Mouse (Mus musculus) limb, embryonic 12.5 days (tissue): ENCODE results near the gene Nadsyn1. TPM values are rescaled to one million over a fixed set of nuclear protein-coding genes. Genes with fewer than 3 reads are reported as not detected.

Experiments used
- ATAC-seq: fragments of 200-750 bp; cut with Nextera tagmentation; 2 replicates; pipeline ENCODE4 v1.8.0; 2017; ENCODE audit warnings: low read depth, moderate TSS enrichment; ENCODE audit not compliant: insufficient number of reproducible peaks, insufficient read depth, low FRiP score, low TSS enrichment
- H3K27ac ChIP-seq: fragments of 300-500 bp; sonication (generic); 2 replicates; pipeline ENCODE4 v1.5.1; 2016; ENCODE audit warnings: mild to moderate bottlenecking, moderate library complexity
- H3K27me3 ChIP-seq: fragments of 300-500 bp; sonication (generic); 2 replicates; pipeline ENCODE4 v1.6.1; 2016; ENCODE audit warnings: mild to moderate bottlenecking, moderate library complexity
- H3K36me3 ChIP-seq: fragments of 300-500 bp; sonication (generic); 2 replicates; pipeline ENCODE4 v1.6.1; 2016; ENCODE audit warnings: mild to moderate bottlenecking, moderate library complexity
- H3K4me1 ChIP-seq: fragments of 300-500 bp; sonication (generic); replicated peaks from 2 replicates; pipeline ENCODE4 v1.6.1; 2016
- H3K4me2 ChIP-seq: fragments of 300-500 bp; sonication (generic); 2 replicates; pipeline ENCODE4 v1.6.1; 2016; ENCODE audit warnings: mild to moderate bottlenecking, moderate library complexity
- H3K4me3 ChIP-seq: fragments of 300-500 bp; sonication (generic); replicated peaks from 2 replicates; pipeline ENCODE4 v1.5.1; 2016; ENCODE audit warnings: mild to moderate bottlenecking
- H3K9ac ChIP-seq: fragments of 300-500 bp; sonication (generic); replicated peaks from 2 replicates; pipeline ENCODE4 v1.6.1; 2016; ENCODE audit warnings: mild to moderate bottlenecking, moderate library complexity
- H3K9me3 ChIP-seq: fragments of 300-500 bp; sonication (generic); 2 replicates; pipeline ENCODE4 v1.6.1; 2016; ENCODE audit warnings: mild to moderate bottlenecking, moderate library complexity
- WGBS: fragments of 180-500 bp; shearing (Covaris S2); methylation state at CpG from one replicate; pipeline ENCODE4 v1.1.7; 2016; 5-methylcytosine and 5-hydroxymethylcytosine counted together
- polyA plus RNA-seq: library from polyadenylated mRNA; unstranded; fragments of >200 nt; fragmentation: Nextera tagmentation; extraction: Ambion mirVana; gene quantifications from 2 replicates; pipeline ENCODE4 v1.2.1, GENCODE M21; 2016

The Nadsyn1 gene
- polyA plus RNA-seq, 1 experiment from 2014 or later, result 8.9 TPM

DNA sequence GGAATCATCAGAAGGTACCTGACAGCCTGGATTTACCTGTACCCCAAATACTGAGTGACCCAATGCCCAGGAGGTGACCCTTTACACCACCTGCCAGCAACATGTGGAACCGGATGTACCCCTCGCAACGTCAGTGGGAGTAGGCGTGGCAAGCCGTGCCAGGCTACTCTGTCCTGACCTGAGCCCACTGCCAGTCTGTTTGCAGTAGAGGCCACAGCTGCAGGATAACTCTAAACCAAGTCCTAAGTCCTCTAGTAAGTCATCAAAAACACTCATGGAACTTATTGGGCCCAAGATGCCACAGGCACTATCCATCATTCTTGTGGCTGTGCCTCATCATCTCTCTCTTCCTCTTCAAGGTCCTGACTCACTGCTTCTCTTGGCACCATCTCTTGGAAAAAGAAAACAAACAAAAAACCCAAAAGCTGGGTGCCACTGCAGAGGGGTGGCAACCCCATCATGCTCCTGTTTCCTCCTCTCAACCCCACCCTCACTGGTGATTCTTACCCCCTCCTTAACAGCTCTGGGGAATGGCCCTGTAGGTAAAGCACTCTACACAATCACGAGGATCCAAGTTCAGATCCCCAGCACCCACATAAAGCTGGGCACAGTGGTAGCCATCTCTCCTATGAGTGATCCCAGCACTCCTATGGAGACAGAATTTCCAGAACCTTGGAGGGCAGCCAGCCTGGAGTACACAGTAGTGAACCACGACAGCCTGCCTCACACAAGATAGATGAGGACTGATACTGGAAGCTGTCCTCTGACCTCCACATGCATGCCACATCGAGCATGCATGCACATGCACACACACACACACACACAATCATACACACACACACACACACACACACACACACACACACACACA lies 21.2 kb downstream of the Nadsyn1 start:
- Histone ChIP-seq H3K4me3 (no peak overlapping the region), H3K4me2 (no peak overlapping the region), H3K4me1 (no peaks in the 10 kb centered on the region), H3K36me3 (peaks cover 95% of the 10 kb centered on the region), H3K9me3 (no peaks in the 10 kb centered on the region), H3K27ac (no peak overlapping the region), H3K9ac (no peak overlapping the region), H3K27me3 (no peaks in the 10 kb centered on the region)
- 92% methylated on average over 8 of the region's 8 CpGs for WGBS
- ATAC-seq, result no peak

DNA sequence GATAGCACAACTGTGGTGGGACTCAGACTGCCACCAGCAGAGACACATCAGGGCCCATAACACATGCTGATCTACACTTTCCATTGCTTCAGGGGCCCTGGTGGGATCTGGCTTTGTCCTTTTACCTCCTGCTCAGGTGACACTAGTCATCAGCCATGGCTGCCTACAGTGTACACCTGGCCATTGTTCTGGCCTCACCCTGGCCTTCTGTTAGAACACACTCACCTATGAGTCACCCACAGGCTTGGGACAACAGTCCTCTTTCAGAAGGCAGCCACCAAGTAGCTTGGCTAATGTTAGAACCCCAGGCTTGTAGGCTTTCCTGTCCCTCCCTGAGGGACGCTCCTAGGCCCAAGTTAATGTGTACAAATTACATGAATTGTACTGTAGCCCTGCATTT lies 21.9 kb downstream of the Nadsyn1 start:
- Histone ChIP-seq H3K4me3 (no peak overlapping the region), H3K4me2 (no peak overlapping the region), H3K36me3 (peaks cover 95% of the 10 kb centered on the region), H3K9me3 (no peaks in the 10 kb centered on the region), H3K27ac (no peak overlapping the region), H3K9ac (no peak overlapping the region), H3K4me1 (no peaks in the 10 kb centered on the region), H3K27me3 (no peaks in the 10 kb centered on the region)
- no peak for ATAC-seq
- 75% methylated on average over 1 of the region's 1 CpGs for WGBS

DNA sequence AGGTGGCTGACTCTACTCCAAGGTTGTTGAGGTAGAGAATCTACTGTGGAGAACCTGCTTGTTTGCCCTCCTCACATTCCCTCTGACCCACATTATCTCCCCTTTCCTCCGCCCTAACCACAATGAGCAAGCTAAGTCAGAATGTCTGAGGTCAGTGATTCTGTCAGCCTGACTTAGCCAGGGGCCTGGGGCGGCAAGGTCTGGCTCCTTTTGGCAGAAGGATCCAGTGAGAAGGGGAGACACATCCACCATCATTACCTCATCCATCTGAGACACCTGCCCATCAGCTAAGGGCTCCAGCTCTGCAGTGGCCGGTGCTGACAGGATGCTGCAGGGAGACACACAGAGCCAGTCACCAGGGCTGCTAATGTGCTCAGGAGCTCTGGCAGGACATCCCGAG lies 23.9 kb downstream of the Nadsyn1 start:
- Histone ChIP-seq H3K36me3 (peaks cover 91% of the 10 kb centered on the region), H3K27ac (no peak overlapping the region), H3K9ac (no peak overlapping the region), H3K4me1 (no peaks in the 10 kb centered on the region), H3K27me3 (no peaks in the 10 kb centered on the region), H3K4me3 (no peak overlapping the region), H3K4me2 (no peak overlapping the region), H3K9me3 (no peaks in the 10 kb centered on the region)
- WGBS, result 88% methylated on average over 4 of the region's 4 CpGs
- no peak for ATAC-seq

DNA sequence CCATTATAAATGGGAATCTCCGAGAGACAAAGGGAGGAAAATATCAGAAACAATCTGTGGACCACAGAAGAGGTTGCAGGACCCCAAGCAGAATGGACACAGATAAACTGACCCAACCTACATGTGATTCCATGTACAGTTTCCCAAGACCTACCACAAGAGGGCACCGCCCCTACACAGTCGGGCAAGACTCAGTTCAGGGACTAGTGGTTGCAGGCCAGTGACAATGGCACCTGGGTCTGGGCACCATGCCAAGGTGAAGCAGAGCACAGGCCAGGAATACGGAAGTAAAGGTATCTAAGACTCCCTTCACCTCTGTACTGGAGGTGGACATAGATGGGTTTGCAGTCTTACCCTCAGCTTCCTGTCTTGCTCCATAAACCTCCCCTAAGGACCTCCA lies 29.5 kb downstream of the Nadsyn1 start:
- H3K27me3 ChIP-seq, result no peaks in the 10 kb centered on the region
- H3K4me3 ChIP-seq, result no peak overlapping the region
- H3K9me3 ChIP-seq, result no peaks in the 10 kb centered on the region
- H3K4me1 ChIP-seq, result no peaks in the 10 kb centered on the region
- no peak overlapping the region for H3K27ac ChIP-seq
- ATAC-seq, result no peak
- H3K4me2 ChIP-seq, result no peak overlapping the region
- no peak overlapping the region for H3K9ac ChIP-seq
- 61% methylated on average over 4 of the region's 4 CpGs for WGBS
- peaks cover 35% of the 10 kb centered on the region for H3K36me3 ChIP-seq

DNA sequence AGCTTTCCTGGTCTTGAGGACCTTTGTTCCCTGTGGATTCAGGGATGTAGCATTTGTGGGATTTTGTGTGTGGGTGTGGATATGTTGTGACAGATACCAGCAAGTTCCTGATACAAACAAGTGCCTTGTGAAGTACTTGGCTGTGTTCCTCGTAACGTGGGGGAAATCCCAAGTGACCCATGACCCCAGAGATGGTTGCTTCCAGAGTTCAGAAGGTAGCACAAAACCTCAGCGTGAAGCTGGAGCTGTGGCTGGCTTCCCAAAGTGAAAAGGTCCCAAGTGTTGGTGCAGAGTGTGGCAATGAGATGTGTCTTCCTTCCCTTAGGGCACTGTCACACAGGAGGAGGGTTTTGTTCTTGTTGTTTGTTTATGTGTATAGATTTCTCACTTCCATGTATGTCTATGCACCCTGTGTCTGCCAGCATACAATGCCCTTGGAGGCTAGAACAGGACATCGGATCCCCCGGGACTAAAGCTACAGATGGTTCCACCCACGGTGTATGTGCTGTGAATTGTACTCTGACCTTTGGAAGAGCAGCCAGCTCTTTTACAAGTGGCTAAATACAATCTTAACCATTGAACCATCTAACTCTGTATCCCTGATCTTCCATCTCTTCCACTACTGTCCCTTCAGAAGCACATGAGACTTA lies 30.2 kb downstream of the Nadsyn1 start:
- H3K4me3 ChIP-seq, result no peak overlapping the region
- H3K27me3 ChIP-seq, result no peaks in the 10 kb centered on the region
- H3K4me2 ChIP-seq, result no peak overlapping the region
- no peaks in the 10 kb centered on the region for H3K9me3 ChIP-seq
- ATAC-seq, result no peak
- H3K4me1 ChIP-seq, result no peaks in the 10 kb centered on the region
- H3K36me3 ChIP-seq, result peaks cover 28% of the 10 kb centered on the region
- H3K9ac ChIP-seq, result no peak overlapping the region
- H3K27ac ChIP-seq, result no peak overlapping the region
- WGBS, result 81% methylated on average over 6 of the region's 6 CpGs

DNA sequence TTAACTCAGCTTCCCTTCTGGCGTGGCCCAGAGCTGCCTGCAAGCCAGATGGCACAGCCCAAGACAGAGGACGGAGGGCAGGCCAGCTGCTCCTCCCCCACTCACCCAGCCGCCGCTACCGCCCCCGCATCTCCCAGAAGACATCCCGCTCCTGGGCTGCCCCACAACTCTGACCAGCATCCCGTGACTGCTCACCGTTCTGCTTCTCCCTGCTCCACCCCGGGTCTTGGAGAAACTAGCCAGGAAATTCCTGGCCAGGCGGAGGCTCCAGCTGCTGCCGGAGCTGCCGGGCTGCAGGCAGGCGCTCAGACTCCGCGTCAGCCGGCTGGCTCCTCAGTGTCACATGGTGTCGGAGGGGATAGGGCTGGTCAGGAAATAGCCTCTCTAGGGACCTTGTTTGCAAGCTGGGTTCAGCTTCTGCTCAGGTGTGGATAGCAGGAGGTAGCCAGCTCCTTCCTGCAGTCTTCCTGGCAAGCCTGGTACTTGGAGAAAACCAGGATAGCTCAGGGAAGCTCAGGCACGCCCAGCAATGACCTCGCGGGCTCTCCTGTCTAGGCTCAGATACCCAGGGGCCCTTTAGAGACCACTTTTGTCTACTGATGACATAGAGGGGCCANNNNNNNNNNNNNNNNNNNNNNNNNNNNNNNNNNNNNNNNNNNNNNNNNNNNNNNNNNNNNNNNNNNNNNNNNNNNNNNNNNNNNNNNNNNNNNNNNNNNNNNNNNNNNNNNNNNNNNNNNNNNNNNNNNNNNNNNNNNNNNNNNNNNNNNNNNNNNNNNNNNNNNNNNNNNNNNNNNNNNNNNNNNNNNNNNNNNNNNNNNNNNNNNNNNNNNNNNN lies 38.4 kb downstream of the Nadsyn1 start, which contains the start of gene Mrgpre:
Gene Mrgpre (minus strand): TSS at position 505 of the 834 bp plus-strand sequence.
- Histone ChIP-seq H3K4me2 (peak within 1 kb of the TSS; percentile 69), H3K27me3 (no peaks in the 10 kb centered on the region; the same call in 1 of the 2 replicates), H3K4me3 (peak within 1 kb of the TSS; percentile 43), H3K36me3 (0 out of 2 replicates have a peak, but pooled peaks cover 5% of the 10 kb centered on the region), H3K9me3 (no peaks in the 10 kb centered on the region), H3K4me1 (peaks cover 22% of the 10 kb centered on the region), H3K27ac (peak within 1 kb of the TSS; percentile 80), H3K9ac (peak within 1 kb of the TSS; percentile 63)
- 3% methylated on average over 21 of the region's 21 CpGs for WGBS
- ATAC-seq, result peak; percentile 92

DNA sequence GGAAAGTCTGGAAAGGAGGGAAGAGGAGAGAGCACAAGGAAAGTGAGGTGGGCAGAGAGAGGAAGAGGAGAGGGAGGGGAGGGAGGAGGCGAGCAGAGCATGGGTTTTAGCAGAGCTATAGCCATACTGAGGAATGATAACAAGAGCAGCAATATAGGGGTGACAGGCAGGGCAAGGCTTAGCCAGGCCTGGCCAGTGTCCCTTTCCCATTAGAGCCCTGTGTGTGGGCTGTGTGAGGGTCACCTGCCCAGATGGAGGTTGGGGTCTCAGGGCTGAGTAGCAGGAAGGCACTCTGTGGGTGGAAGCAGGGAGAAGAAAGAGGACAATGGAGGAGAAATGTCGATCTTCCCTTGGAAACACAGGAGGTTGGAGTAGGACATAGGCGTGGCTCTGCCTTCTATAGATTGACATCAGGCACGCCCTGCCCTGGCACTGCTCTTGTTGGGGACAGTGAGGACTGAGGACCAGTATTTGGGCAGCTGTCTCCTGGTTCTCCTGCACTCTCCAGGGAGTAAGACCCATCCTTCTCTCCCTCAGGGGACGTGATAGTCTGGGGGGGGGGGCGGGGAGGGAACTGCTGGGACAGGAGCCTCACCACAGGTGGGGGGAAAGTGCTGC lies 39.2 kb downstream of the Nadsyn1 start:
- H3K4me2 ChIP-seq, result peak overlapping the region; percentile 69
- H3K4me3 ChIP-seq, result peak overlapping the region; percentile 43
- peak overlapping the region; percentile 63 for H3K9ac ChIP-seq
- peaks cover 22% of the 10 kb centered on the region for H3K4me1 ChIP-seq
- 21% methylated on average over 5 of the region's 6 CpGs for WGBS
- 0 out of 2 replicates have a peak, but pooled peaks cover 5% of the 10 kb centered on the region for H3K36me3 ChIP-seq
- H3K27ac ChIP-seq, result peak overlapping the region; percentile 80
- peak; percentile 26; the same call in 1 of the 2 replicates for ATAC-seq
- no peaks in the 10 kb centered on the region for H3K9me3 ChIP-seq
- H3K27me3 ChIP-seq, result no peaks in the 10 kb centered on the region; the same call in 1 of the 2 replicates

DNA sequence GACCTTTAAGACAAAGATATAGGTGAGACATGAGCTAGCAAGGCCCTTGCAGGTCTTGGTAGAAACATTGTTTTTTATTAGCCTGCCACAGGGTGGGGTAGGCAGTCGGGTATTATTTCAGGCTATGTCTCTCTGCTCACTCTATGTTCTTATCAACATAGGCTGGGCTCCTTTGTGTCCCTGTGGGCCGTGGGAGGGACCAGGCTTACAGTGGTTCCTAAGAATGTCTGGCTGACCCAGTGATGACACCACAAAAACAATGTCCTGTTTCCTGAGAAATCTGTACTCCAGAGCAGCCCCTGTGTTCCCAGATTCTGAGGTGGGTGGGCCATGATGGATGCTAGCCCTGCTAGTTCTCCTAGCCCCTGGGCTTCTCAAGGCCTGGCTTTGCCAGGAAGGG lies 45.3 kb downstream of the Nadsyn1 start:
- Histone ChIP-seq H3K9me3 (no peaks in the 10 kb centered on the region), H3K4me1 (no peaks in the 10 kb centered on the region), H3K27me3 (no peaks in the 10 kb centered on the region), H3K4me2 (no peak overlapping the region), H3K27ac (no peak overlapping the region), H3K4me3 (no peak overlapping the region), H3K9ac (no peak overlapping the region), H3K36me3 (0 out of 2 replicates have a peak, but pooled peaks cover 5% of the 10 kb centered on the region)
- 69% methylated on average over 2 of the region's 2 CpGs for WGBS
- no peak for ATAC-seq

DNA sequence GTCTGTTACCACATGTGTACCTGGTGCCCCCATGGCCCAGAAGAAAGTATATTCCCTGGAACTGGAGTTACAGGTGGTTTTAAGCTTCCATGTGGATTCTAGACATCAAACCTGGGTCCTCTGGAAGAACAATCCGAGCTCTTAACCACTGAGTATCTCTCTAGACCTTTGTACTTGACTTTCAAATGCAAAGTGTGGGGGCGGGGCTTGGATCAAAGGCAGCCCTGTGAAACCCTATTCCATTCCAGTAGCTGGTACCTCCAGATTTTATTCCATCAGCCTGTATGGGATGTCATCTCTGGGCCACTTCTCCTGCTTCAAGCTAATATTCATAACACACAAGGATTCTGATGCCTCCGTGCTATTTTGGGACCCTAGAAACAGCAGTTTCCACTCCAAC lies 46.5 kb downstream of the Nadsyn1 start:
- H3K36me3 ChIP-seq, result 0 out of 2 replicates have a peak, but pooled peaks cover 4% of the 10 kb centered on the region
- no peaks in the 10 kb centered on the region for H3K9me3 ChIP-seq
- WGBS, result 29% methylated on average over 3 of the region's 3 CpGs
- H3K27me3 ChIP-seq, result no peaks in the 10 kb centered on the region
- no peak overlapping the region for H3K9ac ChIP-seq
- H3K4me2 ChIP-seq, result no peak overlapping the region
- no peak overlapping the region for H3K27ac ChIP-seq
- no peak overlapping the region for H3K4me3 ChIP-seq
- no peak for ATAC-seq
- no peaks in the 10 kb centered on the region for H3K4me1 ChIP-seq

DNA sequence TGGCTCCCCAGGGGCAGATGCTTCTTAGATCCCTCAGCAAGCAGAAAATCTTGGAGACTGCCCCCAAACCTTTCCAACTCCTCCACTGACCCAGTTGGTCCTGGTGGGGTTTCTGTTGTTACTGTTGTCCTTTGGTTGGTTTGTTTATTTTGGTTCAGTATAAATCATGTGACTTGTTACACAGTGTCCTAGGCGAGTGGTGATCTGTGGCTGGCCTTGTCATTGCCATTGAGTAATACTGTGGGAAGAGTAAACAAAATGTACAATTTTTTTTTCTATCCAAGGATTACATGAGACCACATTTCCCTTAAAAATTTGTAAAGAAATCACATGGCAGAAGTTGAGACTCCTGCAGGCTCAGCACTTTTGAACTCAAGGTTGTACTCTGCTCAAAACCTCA lies 53.2 kb downstream of the Nadsyn1 start:
- Histone ChIP-seq H3K9me3 (no peaks in the 10 kb centered on the region), H3K36me3 (no peaks in the 10 kb centered on the region), H3K27me3 (peaks cover 31% of the 10 kb centered on the region), H3K9ac (no peak overlapping the region), H3K4me3 (no peak overlapping the region), H3K4me2 (no peak overlapping the region), H3K27ac (no peak overlapping the region), H3K4me1 (no peaks in the 10 kb centered on the region)
- WGBS, result 49% methylated on average over 1 of the region's 1 CpGs
- no peak for ATAC-seq
